ENCODE assay signal across 21 mouse cellular contexts in the genomic region with DNA sequence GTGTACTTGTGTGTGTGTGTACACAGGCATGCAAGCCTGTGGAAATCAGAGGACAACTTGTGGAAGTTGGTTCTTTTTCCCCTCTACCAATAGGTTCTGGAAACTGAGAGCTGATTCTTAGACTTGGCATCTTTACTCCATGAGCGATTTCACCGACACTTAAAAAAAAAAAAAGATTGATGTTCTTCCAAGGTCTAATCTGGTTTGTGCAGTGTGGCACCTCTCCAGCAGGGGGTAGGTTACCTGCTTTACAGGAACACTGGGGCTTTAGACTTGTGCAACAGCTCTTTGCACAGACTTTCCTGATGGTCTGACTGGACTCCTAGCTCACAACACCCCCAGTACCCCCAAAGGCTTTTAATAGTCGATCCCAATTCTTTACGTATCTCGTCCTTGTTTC.
DNase-seq lines count a peak whose midpoint lies in the region; ATAC-seq and TF ChIP-seq lines count a peak whose summit lies in the region.
"Had no signal": no experiment of that assay in that cellular context is flagged by ENCODE, and none has a peak within 500 bp of the region (broad histone marks: within the 10 kb centered on the region; RNA-seq: fewer than 3 reads in every experiment).

No protein-coding gene starts in this region.

- dilution Hi-C loops in CH12.LX (cut with MboI; ENCODE audit: extremely low pct_ligation_motif_present, extremely low pct_unique_long_range_greater_than_20kb, low sequenced_read_pairs) = no loop called here

- H3K4me1 ChIP-seq in CH12.LX (ENCODE audit: control insufficient read depth in 1 of 2, insufficient read depth in 2 of 2) (no peaks in the 10 kb centered on the region), E14TG2a.4 (replicated peaks; ENCODE audit: low read depth, low read length) (peaks cover 22% of the 10 kb centered on the region)
- H3K4me1 ChIP-seq in intestine, postnatal 0 days (replicated peaks; ENCODE audit: control insufficient read depth, insufficient read depth, low read length) = no peaks in the 10 kb centered on the region
- H3K4me1 ChIP-seq: embryonic facial prominence, embryonic 12.5 days; forebrain, embryonic 13.5 days; heart, embryonic 15.5 days; hindbrain, embryonic 13.5 days; limb, embryonic 13.5 days; liver, embryonic 13.5 days had no signal

- H3K9me3 ChIP-seq in CH12.LX (replicated peaks; ENCODE audit: low read length) (no peaks in the 10 kb centered on the region), E14TG2a.4 (ENCODE audit: low read length) (no peaks in the 10 kb centered on the region)
- H3K9me3 ChIP-seq in intestine, postnatal 0 days (ENCODE audit: control insufficient read depth) = no peaks in the 10 kb centered on the region
- H3K9me3 ChIP-seq: embryonic facial prominence, embryonic 12.5 days; forebrain, embryonic 13.5 days; heart, embryonic 15.5 days; hindbrain, embryonic 13.5 days; limb, embryonic 13.5 days; liver, embryonic 13.5 days had no signal

- 70% methylated on average over 5 of the region's 5 CpGs for WGBS in intestine, postnatal 0 days

- in situ Hi-C loops in CH12.LX (cut with MboI; ENCODE audit: low pct_ligation_motif_present, low pct_unique_long_range_greater_than_20kb, low sequenced_read_pairs) = no loop called here

- H3K27me3 ChIP-seq in CH12.LX (replicated peaks) = no peaks in the 10 kb centered on the region
- H3K27me3 ChIP-seq in E14TG2a.4 (ENCODE audit: insufficient read depth, low read length) = no peaks in the 10 kb centered on the region
- no peaks in the 10 kb centered on the region for H3K27me3 ChIP-seq in intestine, postnatal 0 days (replicated peaks; ENCODE audit: control insufficient read depth, insufficient read depth, low read length)
- H3K27me3 ChIP-seq: embryonic facial prominence, embryonic 12.5 days; forebrain, embryonic 13.5 days; heart, embryonic 15.5 days; hindbrain, embryonic 13.5 days; limb, embryonic 13.5 days; liver, embryonic 13.5 days had no signal

- DNase-seq in gastrocnemius, adult 2 months = peak; percentile 22
- DNase-seq in gastrocnemius, postnatal 25 days = no peak
- DNase-seq in CH12.LX (ENCODE audit: extremely low read depth) = no peak
- DNase-seq in ZHBTc4 (ENCODE audit: low read depth, low spot score) = peak; percentile 58
- no peak for DNase-seq in yolk sac, embryonic 10.5 days (ENCODE audit: low spot score)
- DNase-seq in frontal cortex, postnatal 25 days (ENCODE audit: low spot score in 2 of 2) = no peak
- DNase-seq: adrenal gland, postnatal 14 days; cerebellum, adult 8-10 months; gastrocnemius, postnatal 36 days; heart, postnatal 36 days; kidney, adult 8-10 months; kidney, postnatal 10 days; liver, embryonic 13.5 days; lung, postnatal 4 days had no signal

- H3K4me3 ChIP-seq in gastrocnemius, adult 2 months = peak overlapping the region; percentile 60
- H3K4me3 ChIP-seq in CH12.LX (replicated peaks in 1 of 3; ENCODE audit: low read depth in 2 of 3, low read length in 2 of 3, poor library complexity in 1 of 3) (no peak overlapping the region), E14TG2a.4 (replicated peaks; ENCODE audit: low read length) (no peak overlapping the region)
- H3K4me3 ChIP-seq in intestine, postnatal 0 days (ENCODE audit: low read depth, low read length) = no peak overlapping the region
- H3K4me3 ChIP-seq: embryonic facial prominence, embryonic 12.5 days; forebrain, embryonic 13.5 days; heart, embryonic 15.5 days; hindbrain, embryonic 13.5 days; limb, embryonic 13.5 days; liver, embryonic 13.5 days had no signal

- TF ChIP-seq CTCF in gastrocnemius, adult 2 months (IDR thresholded peaks at IDR 0.05) = 0 out of 2 replicates have a peak, but pooled peaks have one; percentile 1
- TF ChIP-seq CTCF in CH12.LX (conservative IDR thresholded peaks at IDR 0.05 in 1 of 2, IDR thresholded peaks at IDR 0.05 in 1 of 2; ENCODE audit: low read depth in 2 of 2, low read length in 2 of 2) = peak in 1 of 2 experiments; percentile 53; a peak in 2 of 4 replicates
- peak; percentile 40 for TF ChIP-seq CTCF in E14TG2a.4 (conservative IDR thresholded peaks at IDR 0.05; ENCODE audit: low read length)
- no peak for TF ChIP-seq CTCF in intestine, postnatal 0 days (IDR thresholded peaks at IDR 0.05; ENCODE audit: low read depth)

- no peak; the same call in 1 of the 2 replicates for TF ChIP-seq RAD21 in CH12.LX (IDR thresholded peaks at IDR 0.05; ENCODE audit: low read depth, low read length)

- H3K4me2 ChIP-seq in CH12.LX (ENCODE audit: insufficient read depth, low read depth, poor library complexity, severe bottlenecking) = peak overlapping the region; percentile 3; the same call in 1 of the 2 replicates
- no peak overlapping the region for H3K4me2 ChIP-seq in intestine, postnatal 0 days (replicated peaks; ENCODE audit: low read depth)
- H3K4me2 ChIP-seq: embryonic facial prominence, embryonic 12.5 days; forebrain, embryonic 13.5 days; heart, embryonic 15.5 days; hindbrain, embryonic 13.5 days; limb, embryonic 13.5 days; liver, embryonic 13.5 days had no signal

- no peak for TF ChIP-seq EP300 in CH12.LX (IDR thresholded peaks at IDR 0.05; ENCODE audit: low read length)

- peak overlapping the region; percentile 78 for H3K27ac ChIP-seq in gastrocnemius, adult 2 months
- H3K27ac ChIP-seq in CH12.LX (ENCODE audit: insufficient read depth, low read depth) = no peak overlapping the region
- no peak overlapping the region for H3K27ac ChIP-seq in intestine, postnatal 0 days (ENCODE audit: low read depth, low read length)
- H3K27ac ChIP-seq: embryonic facial prominence, embryonic 12.5 days; forebrain, embryonic 13.5 days; heart, embryonic 15.5 days; hindbrain, embryonic 13.5 days; limb, embryonic 13.5 days; liver, embryonic 13.5 days had no signal

- H3K36me3 ChIP-seq in CH12.LX (replicated peaks in 1 of 2; ENCODE audit: control insufficient read depth in 1 of 2, insufficient read depth in 1 of 2, low read length in 1 of 2) = no peaks in the 10 kb centered on the region
- H3K36me3 ChIP-seq in E14TG2a.4 (ENCODE audit: insufficient read depth, low read length) = no peaks in the 10 kb centered on the region
- no peaks in the 10 kb centered on the region for H3K36me3 ChIP-seq in intestine, postnatal 0 days (ENCODE audit: control insufficient read depth, insufficient read depth)
- H3K36me3 ChIP-seq: embryonic facial prominence, embryonic 12.5 days; heart, embryonic 15.5 days; limb, embryonic 13.5 days; liver, embryonic 13.5 days had no signal

- no peak overlapping the region for H3K9ac ChIP-seq in CH12.LX (ENCODE audit: insufficient read depth, low read depth)
- H3K9ac ChIP-seq in intestine, postnatal 0 days (ENCODE audit: low read depth, low read length) = no peak overlapping the region
- H3K9ac ChIP-seq: embryonic facial prominence, embryonic 12.5 days; forebrain, embryonic 13.5 days; heart, embryonic 15.5 days; hindbrain, embryonic 13.5 days; limb, embryonic 13.5 days; liver, embryonic 13.5 days had no signal

- no peak for ATAC-seq in intestine, postnatal 0 days
- ATAC-seq: forebrain, embryonic 13.5 days had no signal

- intact Hi-C loops in gastrocnemius, adult 2 months (cut with DNase I) = no loop called here

- TF ChIP-seq POLR2A in CH12.LX (IDR thresholded peaks at IDR 0.05; ENCODE audit: low read depth, low read length) = no peak

- H3K79me2 ChIP-seq in CH12.LX (replicated peaks; ENCODE audit: control insufficient read depth, extremely low read depth, insufficient read depth, poor library complexity, severe bottlenecking) = no peaks in the 10 kb centered on the region

TF ChIP-seq in CH12.LX, 34 proteins besides CTCF, POLR2A, EP300 and RAD21:
- TF ChIP-seq HCFC1 (IDR thresholded peaks at IDR 0.05; ENCODE audit: low read depth, low read length) (no peak), ETS1 (conservative IDR thresholded peaks at IDR 0.05; ENCODE audit: low read depth, low read length) (no peak), SMC3 (IDR thresholded peaks at IDR 0.05; ENCODE audit: low read depth, low read length) (peak; percentile 32), CHD2 (IDR thresholded peaks at IDR 0.05; ENCODE audit: low read length) (no peak), NELFE (IDR thresholded peaks at IDR 0.05; ENCODE audit: low read depth, low read length) (no peak), ZNF384 (IDR thresholded peaks at IDR 0.05; ENCODE audit: low read depth, low read length) (peak; percentile 61; the same call in 1 of the 2 replicates), PAX5 (IDR thresholded peaks at IDR 0.05; ENCODE audit: low read length) (no peak), JUN (IDR thresholded peaks at IDR 0.05; ENCODE audit: insufficient read depth, low read depth, low read length) (no peak), MAFK (IDR thresholded peaks at IDR 0.05; ENCODE audit: insufficient replicate concordance, low read length) (no peak), MYC (IDR thresholded peaks at IDR 0.05; ENCODE audit: low read depth, low read length) (no peak)
TF ChIP-seq in CH12.LX: peak in this region for 2.

Comparison
In these comparisons a context has a peak if more than half of its experiments do, and no peak if none do; other contexts are left out.
1. DNase-seq: peak in gastrocnemius, adult 2 months (single experiment) and ZHBTc4 (single experiment); none in gastrocnemius, postnatal 25 days (single experiment), CH12.LX (single experiment), yolk sac, embryonic 10.5 days (single experiment) and frontal cortex, postnatal 25 days (0 of 2).